Comparison of ENCODE assay signal across 12 mouse cellular contexts in genomic region chr17:80786061-80786851, GRCm38 (mm10). TPM values are rescaled to one million over a fixed set of nuclear protein-coding genes. Genes with fewer than 3 reads are reported as not detected.
DNase-seq lines count a peak whose midpoint lies in the region; ATAC-seq and TF ChIP-seq lines count a peak whose summit lies in the region.
"Had no signal": no experiment of that assay in that cellular context is flagged by ENCODE, and none has a peak within 500 bp of the region (broad histone marks: within the 10 kb centered on the region; RNA-seq: fewer than 3 reads in every experiment).

No protein-coding gene starts in this region.

- no peaks in the 10 kb centered on the region for H3K36me3 ChIP-seq in lung, embryonic 14.5 days (ENCODE audit: insufficient read depth)
- H3K36me3 ChIP-seq in intestine, embryonic 15.5 days, result no peaks in the 10 kb centered on the region
- H3K36me3 ChIP-seq in stomach, postnatal 0 days (ENCODE audit: control insufficient read depth, insufficient read depth, low read length), result no peaks in the 10 kb centered on the region
- H3K36me3 ChIP-seq: heart, embryonic 13.5 days; midbrain, embryonic 12.5 days had no signal

- peak; percentile 90 for DNase-seq in lung, embryonic 14.5 days
- DNase-seq in lung, adult 2 months, result no peak
- peak; percentile 44 to 58 for DNase-seq in kidney, postnatal 36 days
- DNase-seq in stomach, postnatal 0 days (ENCODE audit: low spot score), result no peak
- DNase-seq in B cell, adult 2 months, result no peak
- DNase-seq: cerebellum, adult 11 months; left cerebral cortex, postnatal 4 days; thymus, adult 2 months had no signal

- H3K4me3 ChIP-seq in lung, embryonic 14.5 days (ENCODE audit: low read depth, low read length), result no peak overlapping the region
- H3K4me3 ChIP-seq in lung, adult 2 months (replicated peaks; ENCODE audit: extremely low read depth, low read depth, low read length), result no peak overlapping the region
- H3K4me3 ChIP-seq in intestine, embryonic 15.5 days (replicated peaks), result no peak overlapping the region
- no peak overlapping the region for H3K4me3 ChIP-seq in stomach, postnatal 0 days (ENCODE audit: low read depth, low read length)
- H3K4me3 ChIP-seq: heart, embryonic 13.5 days; midbrain, embryonic 12.5 days had no signal

- TF ChIP-seq CTCF in lung, embryonic 14.5 days (IDR thresholded peaks at IDR 0.05; ENCODE audit: low read depth), result peak; percentile 24; the same call in 1 of the 2 replicates
- no peak for TF ChIP-seq CTCF in lung, adult 2 months (IDR thresholded peaks at IDR 0.05; ENCODE audit: insufficient read depth, low read length)
- no peak for TF ChIP-seq CTCF in stomach, postnatal 0 days (IDR thresholded peaks at IDR 0.05; ENCODE audit: low read depth)

- TF ChIP-seq EP300 in stomach, postnatal 0 days (optimal IDR thresholded peaks at IDR 0.05), result no peak

- H3K9me3 ChIP-seq in lung, embryonic 14.5 days (ENCODE audit: low read depth, low read length), result no peaks in the 10 kb centered on the region
- no peaks in the 10 kb centered on the region for H3K9me3 ChIP-seq in intestine, embryonic 15.5 days
- no peaks in the 10 kb centered on the region for H3K9me3 ChIP-seq in stomach, postnatal 0 days (ENCODE audit: control insufficient read depth, low read length)

- H3K27ac ChIP-seq in lung, embryonic 14.5 days (ENCODE audit: low read depth), result peak overlapping the region; percentile 83
- H3K27ac ChIP-seq in intestine, embryonic 15.5 days, result peak overlapping the region; percentile 82
- H3K27ac ChIP-seq in stomach, postnatal 0 days (replicated peaks), result peak overlapping the region; percentile 81
- H3K27ac ChIP-seq: heart, embryonic 13.5 days; midbrain, embryonic 12.5 days had no signal

- no peaks in the 10 kb centered on the region for H3K27me3 ChIP-seq in lung, embryonic 14.5 days (ENCODE audit: insufficient read depth, low read length)
- no peaks in the 10 kb centered on the region for H3K27me3 ChIP-seq in intestine, embryonic 15.5 days (replicated peaks)
- H3K27me3 ChIP-seq in stomach, postnatal 0 days (ENCODE audit: control insufficient read depth, insufficient read depth, low read length), result no peaks in the 10 kb centered on the region
- H3K27me3 ChIP-seq: heart, embryonic 13.5 days; midbrain, embryonic 12.5 days had no signal

- peak; percentile 86 for ATAC-seq in lung, embryonic 14.5 days (ENCODE audit: insufficient read depth)
- ATAC-seq in intestine, embryonic 15.5 days, result no peak; the same call in 1 of the 2 replicates
- no peak; the same call in 1 of the 2 replicates for ATAC-seq in stomach, postnatal 0 days (ENCODE audit: low FRiP score, low TSS enrichment)
- ATAC-seq in erythroblast, adult 5-6 weeks (replicated peaks; ENCODE audit: low FRiP score, poor library complexity, severe bottlenecking), result no peak

- H3K4me1 ChIP-seq in lung, embryonic 14.5 days (ENCODE audit: insufficient read depth), result peaks cover 21% of the 10 kb centered on the region
- H3K4me1 ChIP-seq in lung, adult 2 months (ENCODE audit: control insufficient read depth, insufficient read depth, low read length), result peaks cover 10% of the 10 kb centered on the region
- peaks cover 16% of the 10 kb centered on the region; the same call in 1 of the 2 replicates for H3K4me1 ChIP-seq in intestine, embryonic 15.5 days (replicated peaks)
- peaks cover 5% of the 10 kb centered on the region for H3K4me1 ChIP-seq in stomach, postnatal 0 days (replicated peaks; ENCODE audit: control insufficient read depth, insufficient read depth)
- H3K4me1 ChIP-seq: midbrain, embryonic 12.5 days had no signal

- WGBS in lung, embryonic 14.5 days, result 20% methylated on average over 8 of the region's 8 CpGs
- 34% methylated on average over 8 of the region's 8 CpGs for WGBS in lung, adult 2 months
- WGBS in intestine, embryonic 15.5 days, result 39% methylated on average over 8 of the region's 8 CpGs
- WGBS in stomach, postnatal 0 days, result 14% methylated on average over 8 of the region's 8 CpGs

- no peak overlapping the region for H3K4me2 ChIP-seq in lung, embryonic 14.5 days
- H3K4me2 ChIP-seq in intestine, embryonic 15.5 days (replicated peaks), result no peak overlapping the region
- H3K4me2 ChIP-seq in stomach, postnatal 0 days (replicated peaks; ENCODE audit: low read depth), result no peak overlapping the region
- H3K4me2 ChIP-seq: heart, embryonic 13.5 days; midbrain, embryonic 12.5 days had no signal

- H3K9ac ChIP-seq in lung, embryonic 14.5 days, result no peak overlapping the region
- no peak overlapping the region for H3K9ac ChIP-seq in intestine, embryonic 15.5 days
- H3K9ac ChIP-seq in stomach, postnatal 0 days (ENCODE audit: low read length), result no peak overlapping the region
- H3K9ac ChIP-seq: heart, embryonic 13.5 days; midbrain, embryonic 12.5 days had no signal

- no peak for TF ChIP-seq POLR2A in lung, adult 2 months (IDR thresholded peaks at IDR 0.05; ENCODE audit: borderline replicate concordance, extremely low read depth, low read depth, low read length)

RNA-seq across cellular contexts. Expression of gene Map4k3, which starts 58.0 kb away (rescaled TPM):
- polyA plus RNA-seq in lung, embryonic 14.5 days (2014; fragmentation: Nextera tagmentation; extraction: Ambion mirVana), result 62.7 and 64.7 TPM in 2 replicates
- polyA plus RNA-seq in lung, adult 2 months (2012; rRNA removed), result 38.0 and 49.1 TPM in 2 replicates
- polyA plus RNA-seq in intestine, embryonic 15.5 days (2015; fragmentation: Nextera tagmentation; extraction: Ambion mirVana), result 23.5 and 24.1 TPM in 2 replicates
- polyA plus RNA-seq in stomach, postnatal 0 days (2015; fragmentation: Nextera tagmentation; extraction: Ambion mirVana), result 16.9 and 18.1 TPM in 2 replicates
- total RNA-seq in erythroblast, adult 5-6 weeks (2015; ENCODE audit: low replicate concordance), result 0.38 and 1.3 TPM in 2 replicates
- 0.60 and 1.4 TPM in 2 replicates for total RNA-seq in erythroblast, adult 5-6 weeks (2017; ENCODE audit: low replicate concordance)

Comparison
In these comparisons a context has a peak if more than half of its experiments do, and no peak if none do; other contexts are left out.
1. DNase-seq: peak in lung, embryonic 14.5 days (single experiment) and kidney, postnatal 36 days (2 of 2); none in lung, adult 2 months (single experiment), stomach, postnatal 0 days (single experiment) and B cell, adult 2 months (0 of 2).
2. Peak in every context shown above with its lines, with median percentiles within 50 percentile points of each other: H3K27ac ChIP-seq.